Mouse (Mus musculus): ENCODE data around the gene Sox15. TPM values are rescaled to one million over a fixed set of nuclear protein-coding genes. Genes with fewer than 3 reads are reported as not detected.
A peak's percentile ranks its signal among the peaks of the same experiment; 100 is the strongest.

The Sox15 gene
- total RNA-seq, 2 experiments from 2014 or later: not detected

DNA sequence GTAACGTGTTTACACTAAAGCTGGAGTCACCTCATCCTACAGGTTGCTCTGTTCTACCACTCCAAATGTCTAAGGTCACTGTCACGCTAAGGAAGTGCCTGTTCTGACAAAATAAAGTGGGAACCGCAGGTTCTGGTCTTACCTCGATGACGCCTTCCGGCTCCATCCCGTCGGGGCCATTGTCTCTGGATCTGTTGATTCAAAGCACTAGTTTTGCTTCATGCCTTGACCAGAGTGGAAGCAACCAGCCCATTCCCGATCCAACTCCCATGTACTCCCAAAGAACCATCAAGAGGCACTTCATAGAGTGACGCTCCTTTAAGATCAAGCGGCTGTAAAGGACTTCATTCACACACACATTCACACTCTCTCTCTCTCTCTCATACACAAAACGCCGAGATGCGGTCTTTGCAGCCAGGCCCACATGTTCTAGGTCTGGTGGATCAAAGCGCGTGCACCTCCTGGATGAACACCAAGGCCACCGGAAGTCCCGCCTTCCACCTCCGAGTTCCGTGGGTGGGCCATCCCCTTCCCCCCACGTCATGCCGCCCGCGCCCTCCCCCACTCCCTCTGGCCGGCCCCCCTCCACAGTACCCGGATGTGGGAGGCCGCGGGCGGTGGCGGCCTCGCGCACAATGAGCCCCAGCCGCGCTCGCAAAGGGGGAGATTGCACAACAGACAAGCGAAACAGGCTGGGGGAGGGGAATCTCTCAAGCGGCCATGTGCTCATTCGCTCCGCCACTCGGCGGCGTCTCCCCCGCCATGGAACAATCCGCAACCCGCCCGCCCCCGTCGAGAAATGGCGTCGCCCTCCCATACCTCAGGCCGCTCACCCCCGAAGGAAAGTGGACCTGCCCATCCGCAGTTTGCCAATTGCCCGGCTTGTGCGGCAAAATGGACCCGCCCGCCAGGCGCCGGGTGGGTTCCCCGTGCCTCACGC lies 15.9 kb downstream of the Sox15 start:
- intact Hi-C loops (cut with DNase I): loop anchor here (5.0 kb wide), 1 partner anchor 241 kb away; the partner anchor contains the start of gene Gps2
- DNase-seq (ENCODE audit: low spot score in 2 of 2): peak; percentile 92 to 98

- DNase-seq (ENCODE audit: low spot score in 2 of 2): no peak
- intact Hi-C loops (cut with DNase I): loop anchor here (5.0 kb wide), 1 partner anchor 241 kb away; the partner anchor contains the start of gene Gps2
These were observed 16.6 kb downstream of the Sox15 start for GRCm38 (mm10) chr11:69671726-69672124.

GRCm38 (mm10) chr11:69672211-69672706 lies 17.1 kb downstream of the Sox15 start, which contains the start of gene Eif4a1:
TSS of gene Eif4a1 (minus strand) at chr11:69672423.
- intact Hi-C loops (cut with DNase I): loop anchor here (5.0 kb wide), 1 partner anchor 240 kb away; the partner anchor contains the start of gene Gps2
- peak; percentile 100 for DNase-seq (ENCODE audit: low spot score in 2 of 2)

DNA sequence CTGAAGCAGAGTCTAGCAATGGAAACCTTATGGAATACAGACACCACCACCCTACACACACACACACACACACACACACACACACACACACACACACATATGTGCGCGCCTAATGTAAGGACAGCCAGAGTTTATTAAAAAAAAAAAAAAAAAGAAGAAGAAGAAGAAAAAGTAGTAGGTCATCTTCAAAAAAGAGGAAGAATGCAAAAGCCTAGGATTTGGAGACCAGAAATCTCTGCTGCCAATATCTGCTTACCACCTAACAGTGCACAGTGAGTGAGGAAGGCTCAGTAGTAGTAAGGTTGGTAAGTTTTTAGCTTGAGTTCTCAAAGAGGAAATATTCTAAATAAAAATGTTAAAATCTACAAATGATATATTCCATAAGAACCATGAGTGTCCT lies 24.0 kb downstream of the Sox15 start:
- intact Hi-C loops (cut with DNase I): no loop called here
- DNase-seq (ENCODE audit: low spot score in 2 of 2): no peak

- DNase-seq (ENCODE audit: low spot score in 2 of 2): no peak
- intact Hi-C loops (cut with DNase I): loop anchor here (10.0 kb wide), 1 partner anchor 195 kb away; the partner anchor contains the start of gene Tmem95
These were observed 25.2 kb downstream of the Sox15 start for GRCm38 (mm10) chr11:69680136-69680855.

DNA sequence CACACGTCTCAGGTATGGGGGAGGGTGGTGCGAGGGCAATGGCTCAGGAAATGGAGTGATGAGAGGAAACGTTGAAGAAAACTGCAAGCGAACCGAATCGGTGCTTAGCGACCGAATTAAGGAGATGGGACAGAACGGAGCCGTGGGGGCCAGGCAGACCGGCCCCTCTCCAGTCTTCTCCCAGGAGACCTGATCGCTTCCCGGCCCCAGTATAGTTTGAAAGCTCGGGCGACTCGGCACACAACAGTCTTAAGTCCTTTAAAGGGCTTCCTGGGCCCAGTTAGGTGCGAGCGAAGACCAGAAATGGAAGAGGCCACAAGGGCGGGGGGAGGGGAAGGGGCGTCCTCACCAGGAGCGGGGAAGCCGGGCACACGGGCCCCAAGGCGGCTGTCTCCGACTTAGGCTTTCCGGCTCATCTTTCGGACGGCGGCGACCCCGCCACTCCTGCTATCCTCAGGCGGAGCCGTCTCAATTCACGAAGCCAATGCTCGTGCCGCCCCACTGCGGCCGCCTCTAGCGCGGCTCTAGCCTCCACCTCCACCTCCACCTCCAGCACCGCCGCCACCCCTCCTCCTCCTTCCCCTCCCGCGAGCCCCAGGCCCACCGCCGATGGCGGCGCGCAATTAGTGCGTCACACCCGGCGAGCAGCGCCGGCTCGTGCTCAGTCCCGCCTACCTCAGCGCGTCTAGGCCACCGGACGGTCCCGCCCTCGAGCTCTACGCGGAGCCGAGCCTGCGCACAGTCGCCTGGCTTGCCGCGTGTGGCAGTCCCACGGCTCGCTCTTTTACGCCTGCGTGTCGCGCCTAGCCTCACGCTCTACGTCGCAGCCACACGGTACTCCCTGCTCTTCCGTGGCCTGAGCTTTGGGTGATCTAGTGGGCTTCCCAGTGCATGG lies 26.4 kb downstream of the Sox15 start, which contains the start of gene Senp3:
TSS of gene Senp3 (minus strand) at position 771 of the 895 bp plus-strand sequence.
- intact Hi-C loops (cut with DNase I): loop anchor here (2.0 to 10.0 kb wide), 2 partner anchors 77 to 193 kb away; partner anchors contain the start of genes Polr2a and Tmem95
- peak; percentile 98 for DNase-seq (ENCODE audit: low spot score in 2 of 2)

DNA sequence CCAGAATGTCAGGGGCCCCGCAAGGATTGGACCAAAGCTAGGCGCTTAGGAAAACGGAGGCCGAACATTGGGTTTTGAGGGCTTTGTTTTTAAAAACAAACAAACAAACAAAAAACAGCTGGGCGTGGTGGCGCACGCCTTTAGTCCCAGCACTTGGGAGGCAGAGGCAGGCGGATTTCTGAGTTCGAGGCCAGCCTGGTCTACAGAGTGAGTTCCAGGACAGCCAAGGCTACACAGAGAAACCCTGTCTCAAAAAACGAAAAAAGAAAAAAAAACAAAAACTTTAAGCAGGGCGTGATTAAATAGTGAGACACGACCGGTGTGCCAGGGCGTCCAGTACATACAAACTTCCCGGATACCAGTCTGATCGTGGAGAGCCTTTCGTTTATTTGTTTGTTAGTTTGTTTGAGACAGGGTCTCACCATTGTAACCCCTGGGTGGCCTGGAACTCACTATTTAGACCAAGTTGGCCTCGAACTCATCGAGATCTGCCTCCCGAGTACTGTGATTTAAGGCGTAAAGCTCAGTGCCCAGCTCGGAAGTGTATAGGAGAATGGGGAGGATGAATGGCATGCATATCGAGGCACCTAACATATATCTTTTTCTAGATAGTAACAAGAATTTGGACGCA lies 27.2 kb downstream of the Sox15 start:
- intact Hi-C loops (cut with DNase I): loop anchor here (2.0 to 10.0 kb wide), 2 partner anchors 76 to 192 kb away; partner anchors contain the start of genes Polr2a and Tmem95
- DNase-seq (ENCODE audit: low spot score in 2 of 2): no peak

DNA sequence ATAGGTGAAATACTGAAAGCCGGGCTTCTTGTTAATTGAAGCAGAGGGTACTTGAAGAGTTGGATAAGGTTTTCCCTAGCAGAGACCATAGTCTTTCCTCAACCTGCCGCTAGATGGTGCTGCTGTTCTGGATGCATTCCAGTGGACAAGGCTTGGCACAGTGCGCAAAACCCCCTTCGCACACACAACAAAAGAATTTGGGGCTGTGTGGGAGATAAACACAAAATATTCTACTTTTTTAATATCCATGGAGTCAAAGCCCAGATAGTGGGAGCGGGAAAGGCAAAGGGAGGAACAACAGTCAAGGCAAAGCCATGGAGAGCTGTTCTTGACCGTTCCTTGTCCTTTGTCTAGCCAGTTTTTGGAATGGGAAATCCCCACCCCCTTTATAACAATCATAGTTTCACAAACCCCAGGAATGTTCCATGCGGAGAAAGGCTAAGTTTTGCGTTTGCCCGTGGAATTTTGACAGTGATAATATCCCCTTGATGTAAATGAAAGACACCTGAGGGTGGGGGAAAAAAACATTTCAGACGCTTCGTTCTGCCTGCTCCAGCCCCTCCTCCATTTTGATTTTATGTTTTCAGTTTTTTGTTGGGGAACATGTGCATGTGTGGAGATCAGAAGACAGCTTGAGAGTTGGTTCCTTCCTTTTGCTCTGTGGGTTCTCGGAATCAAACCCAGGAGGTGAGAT lies 27.9 kb downstream of the Sox15 start:
- peak; percentile 91 to 94 for DNase-seq (ENCODE audit: low spot score in 2 of 2)
- intact Hi-C loops (cut with DNase I): loop anchor here (2.0 to 10.0 kb wide), 2 partner anchors 76 to 192 kb away; partner anchors contain the start of genes Polr2a and Tmem95

DNA sequence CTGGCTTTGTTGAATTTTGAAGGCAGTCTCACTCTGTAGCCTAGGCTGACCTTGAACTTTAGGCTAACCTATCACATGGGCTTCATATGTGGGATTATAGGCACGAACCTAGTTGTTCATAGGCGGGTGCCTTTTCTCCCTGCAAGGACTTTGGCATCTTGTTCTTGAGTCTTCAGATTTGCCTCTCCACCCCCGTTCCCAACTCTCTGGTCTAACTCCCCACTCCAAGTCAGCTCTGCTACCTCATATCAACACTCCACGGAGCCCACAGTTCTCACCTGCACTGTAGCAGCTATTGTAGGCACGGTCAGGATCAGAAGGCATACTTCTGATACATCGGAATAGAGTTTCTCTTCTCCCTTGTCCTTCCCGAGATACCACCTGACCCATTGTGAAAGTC lies 28.5 kb downstream of the Sox15 start:
- intact Hi-C loops (cut with DNase I): loop anchor here (2.0 to 10.0 kb wide), 2 partner anchors 75 to 191 kb away; partner anchors contain the start of genes Polr2a and Tmem95
- DNase-seq (ENCODE audit: low spot score in 2 of 2): no peak

DNA sequence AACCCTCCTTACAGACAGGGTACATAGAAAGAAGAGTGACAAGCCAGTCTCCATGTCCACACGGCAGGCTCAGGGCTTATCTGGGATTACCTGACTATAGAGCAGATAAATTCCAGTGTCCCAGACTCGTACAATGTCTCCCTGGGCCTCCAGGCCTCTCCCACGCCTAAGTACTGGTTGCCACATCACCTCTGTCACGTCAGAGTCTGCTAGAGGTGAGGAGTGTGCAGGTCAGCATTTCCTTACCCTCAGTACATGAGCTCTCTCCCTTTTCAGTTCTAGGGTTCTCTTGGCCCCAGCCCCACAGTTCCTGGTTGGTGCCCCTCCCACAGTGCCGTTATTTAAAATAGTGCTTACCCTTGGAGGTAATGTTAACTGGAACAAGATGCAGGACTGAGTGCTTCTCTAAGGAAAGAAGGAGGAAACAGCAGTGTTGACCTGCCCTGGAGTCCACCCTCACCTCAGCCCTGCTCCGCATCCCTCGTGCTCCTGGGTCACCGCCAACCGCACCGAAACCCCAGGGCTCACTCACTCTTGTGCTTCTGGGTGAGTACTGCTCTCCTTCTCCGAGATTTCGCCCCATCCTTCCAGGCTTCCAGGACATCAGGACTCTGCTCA lies 29.1 kb downstream of the Sox15 start:
- intact Hi-C loops (cut with DNase I): loop anchor here (10.0 kb wide), 1 partner anchor 191 kb away; the partner anchor contains the start of gene Tmem95
- no peak for DNase-seq (ENCODE audit: low spot score in 2 of 2)

DNA sequence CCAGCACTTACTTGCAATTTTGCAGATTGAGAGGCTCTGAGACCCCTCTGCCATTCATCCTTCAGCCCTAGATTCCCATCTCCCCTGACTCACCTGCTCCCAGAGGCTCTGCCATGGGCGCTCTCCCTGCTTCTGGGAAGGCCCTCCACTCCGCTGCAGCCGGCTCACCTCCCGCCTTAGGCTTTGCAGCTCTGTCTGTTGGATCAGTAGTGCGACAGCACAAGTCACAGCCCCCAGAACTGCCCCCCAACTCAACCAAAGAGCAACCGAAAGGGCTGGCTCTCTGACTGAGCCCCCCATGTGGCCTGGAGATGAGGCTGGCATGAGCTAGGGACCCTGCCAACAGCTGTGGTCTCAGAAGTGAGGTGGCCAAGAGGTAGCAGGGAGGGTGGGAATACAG lies 29.8 kb downstream of the Sox15 start:
- intact Hi-C loops (cut with DNase I): loop anchor here (10.0 kb wide), 1 partner anchor 190 kb away; the partner anchor contains the start of gene Tmem95
- DNase-seq (ENCODE audit: low spot score in 2 of 2): no peak

DNA sequence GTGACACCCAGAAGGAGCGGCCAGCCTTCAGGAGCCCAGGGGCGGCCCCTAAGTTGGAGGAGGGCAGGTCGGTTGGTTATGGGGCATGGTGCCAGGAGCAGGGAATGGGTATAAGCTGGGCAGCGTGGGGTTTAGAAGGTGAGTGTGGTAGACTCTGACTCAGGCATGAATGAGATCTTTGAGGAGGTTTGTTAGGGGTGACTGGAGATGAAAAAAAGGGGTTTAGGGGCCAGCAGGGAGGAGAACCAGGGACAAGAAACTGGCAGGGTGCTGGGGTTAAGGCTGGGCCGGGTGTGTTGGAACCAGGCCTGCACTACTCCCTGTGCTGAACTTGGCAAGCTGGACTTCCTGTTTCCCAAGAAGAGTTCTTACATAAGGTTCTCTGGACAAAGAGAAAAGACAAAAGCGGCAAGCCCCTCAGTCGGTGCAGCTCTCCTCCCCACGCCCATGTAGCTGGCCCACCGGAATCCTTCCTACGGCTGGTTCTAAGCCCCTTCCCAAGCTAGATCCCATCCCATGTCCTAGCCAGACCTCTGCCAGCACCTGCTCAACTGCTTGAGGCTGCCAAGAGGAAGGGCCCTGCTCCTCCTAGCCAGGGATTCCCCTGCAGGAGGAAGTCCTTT lies 30.5 kb downstream of the Sox15 start, which contains the start of gene Tnfsf13:
TSS of gene Tnfsf13 (minus strand) at position 259 of the 623 bp plus-strand sequence.
- DNase-seq (ENCODE audit: low spot score in 2 of 2): peak in 1 of 2 experiments; percentile 41
- intact Hi-C loops (cut with DNase I): loop anchor here (10.0 kb wide), 1 partner anchor 189 kb away; the partner anchor contains the start of gene Tmem95

GRCm38 (mm10) chr11:69686377-69686776 lies 31.3 kb downstream of the Sox15 start:
- DNase-seq (ENCODE audit: low spot score in 2 of 2): peak in 1 of 2 experiments; percentile 49
- intact Hi-C loops (cut with DNase I): loop anchor here (10.0 kb wide), 1 partner anchor 188 kb away; the partner anchor contains the start of gene Tmem95

DNA sequence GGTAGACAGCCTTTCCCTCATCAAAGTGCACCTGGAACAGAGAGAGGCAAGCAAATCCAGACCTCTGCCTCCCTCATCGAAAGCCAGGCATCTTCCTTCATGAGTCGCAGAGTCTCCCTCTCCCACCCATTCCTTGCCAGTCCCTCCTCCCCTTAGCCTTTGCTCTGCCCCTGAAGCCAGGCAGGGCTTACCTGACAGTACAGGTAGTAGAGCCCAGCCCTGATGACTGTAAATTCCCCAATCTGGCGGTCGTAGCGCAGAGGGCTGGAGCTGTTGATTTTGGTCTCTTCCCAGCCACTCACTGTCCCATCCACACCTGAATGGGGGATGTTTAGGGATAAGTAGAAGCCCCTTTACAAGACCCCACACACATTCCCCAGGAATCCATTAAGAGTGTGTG lies 31.9 kb downstream of the Sox15 start:
- no peak for DNase-seq (ENCODE audit: low spot score in 2 of 2)
- intact Hi-C loops (cut with DNase I): loop anchor here (10.0 kb wide), 1 partner anchor 188 kb away; the partner anchor contains the start of gene Tmem95

DNA sequence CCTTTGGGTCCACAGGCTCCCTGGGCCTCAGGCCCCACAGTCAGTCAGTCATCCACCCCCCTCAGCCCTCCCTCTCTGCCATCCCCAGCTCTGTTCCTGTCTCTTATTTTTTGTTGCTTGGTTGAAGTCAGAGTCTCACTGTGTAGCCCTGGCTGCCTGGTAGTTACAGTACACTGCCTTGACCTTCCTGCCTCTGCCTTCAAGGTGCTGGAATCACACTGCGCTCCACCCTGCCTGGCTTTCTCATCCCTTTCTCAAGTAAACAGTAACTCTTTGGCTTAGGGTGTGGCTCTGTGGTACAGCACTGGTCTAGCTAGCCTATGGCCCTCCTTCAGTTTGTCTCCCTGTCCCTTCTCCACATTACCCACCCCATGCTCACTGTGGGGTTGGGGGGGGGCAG lies 34.8 kb downstream of the Sox15 start:
- intact Hi-C loops (cut with DNase I): loop anchor here (10.0 kb wide), 1 partner anchor 185 kb away; the partner anchor contains the start of gene Tmem95
- no peak for DNase-seq (ENCODE audit: low spot score in 2 of 2)

Measured in left cerebral cortex, postnatal 14 days (tissue).